Mouse (Mus musculus) hindbrain, embryonic 10.5 days (tissue): ENCODE data around the gene Epha1. TPM values are rescaled to one million over a fixed set of nuclear protein-coding genes. Genes with fewer than 3 reads are reported as not detected.

Source experiments
- DNase-seq: peaks from one replicate; pipeline ENCODE4 v3.0.0-alpha.2; 2017; ENCODE audit warnings: low spot score
- H3K27ac ChIP-seq: fragments of 300-500 bp; sonication (generic); 2 replicates; pipeline ENCODE4 v1.5.1; 2016; ENCODE audit warnings: mild to moderate bottlenecking, moderate library complexity
- H3K27me3 ChIP-seq: fragments of 300-500 bp; sonication (generic); 2 replicates; pipeline ENCODE4 v1.6.1; 2016; ENCODE audit warnings: mild to moderate bottlenecking; ENCODE audit not compliant: poor library complexity, insufficient read depth, severe bottlenecking
- H3K36me3 ChIP-seq: fragments of 300-500 bp; sonication (generic); 2 replicates; pipeline ENCODE4 v1.6.1; 2016; ENCODE audit warnings: mild to moderate bottlenecking, moderate library complexity
- H3K4me1 ChIP-seq: fragments of 300-500 bp; sonication (generic); replicated peaks from 2 replicates; pipeline ENCODE4 v1.6.1; 2016; ENCODE audit warnings: mild to moderate bottlenecking
- H3K4me3 ChIP-seq: fragments of 300-500 bp; sonication (generic); 2 replicates; pipeline ENCODE4 v1.5.1; 2016; ENCODE audit warnings: mild to moderate bottlenecking, moderate library complexity
- H3K9me3 ChIP-seq: fragments of 300-500 bp; sonication (generic); 2 replicates; pipeline ENCODE4 v1.6.1; 2016; ENCODE audit warnings: mild to moderate bottlenecking, moderate library complexity
- WGBS: fragments of 180-500 bp; shearing (Covaris S2); methylation state at CpG from one replicate; pipeline ENCODE4 v1.1.7; 2016; 5-methylcytosine and 5-hydroxymethylcytosine counted together
- polyA plus RNA-seq: library from polyadenylated mRNA; unstranded; fragments of >200 nt; fragmentation: Nextera tagmentation; extraction: Ambion mirVana; gene quantifications from 2 replicates; pipeline ENCODE4 v1.2.1, GENCODE M21; 2016

Gene Epha1
- polyA plus RNA-seq, 1 experiment from 2014 or later = 1.8 TPM

DNA sequence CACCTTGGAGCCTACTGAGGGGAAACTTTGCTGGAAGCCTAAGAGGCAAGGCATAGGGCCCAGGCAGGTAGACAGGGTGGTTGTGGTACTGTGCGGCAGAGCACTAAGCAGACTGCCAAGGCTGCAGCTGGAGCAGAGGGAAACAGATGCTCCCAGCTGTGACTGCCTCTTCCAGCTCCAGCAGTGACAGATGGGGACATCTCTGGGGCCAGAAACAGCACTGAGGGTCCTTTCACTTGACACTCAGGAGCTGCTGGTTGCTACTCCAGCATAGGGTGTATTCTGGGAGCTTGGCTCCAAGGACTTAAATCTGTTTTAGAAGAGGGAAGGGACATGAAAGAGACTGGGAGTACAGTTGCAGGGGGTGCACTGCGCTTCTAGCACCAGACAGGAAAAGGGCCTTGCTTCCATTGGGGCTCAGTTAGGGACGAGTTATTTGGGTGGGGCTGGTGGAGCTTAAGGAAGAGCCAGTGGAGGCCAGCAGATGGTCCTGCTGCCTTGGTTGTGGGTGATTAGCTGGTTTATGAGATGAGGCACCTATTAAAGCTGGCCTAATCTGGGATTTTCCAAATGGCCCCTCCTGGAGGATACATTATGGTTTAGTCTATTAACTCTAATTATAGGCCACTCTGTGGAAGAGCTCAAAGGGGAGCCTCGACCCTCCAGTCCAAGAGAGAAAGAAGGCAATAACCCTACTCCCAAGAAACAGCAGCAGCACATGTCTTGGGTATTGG is 2.3 kb downstream of the Epha1 start:
- Histone ChIP-seq H3K27ac (0 out of 2 replicates have a peak overlapping the region, but pooled peaks have one; percentile 13), H3K27me3 (peaks cover 33% of the 10 kb centered on the region)
- WGBS = 50% methylated on average over 4 of the region's 4 CpGs

GRCm38 (mm10) chr6:42369870-42370269 is 3.2 kb downstream of the Epha1 start:
- Histone ChIP-seq H3K4me3 (no peak overlapping the region), H3K27me3 (peaks cover 30% of the 10 kb centered on the region), H3K4me1 (peaks cover 42% of the 10 kb centered on the region), H3K27ac (no peak overlapping the region), H3K9me3 (no peaks in the 10 kb centered on the region), H3K36me3 (no peaks in the 10 kb centered on the region)
- 8% methylated on average over 3 of the region's 3 CpGs for WGBS
- peak; percentile 52 for DNase-seq

More for the DNA sequence above, 2.3 kb downstream of the Epha1 start:
- Histone ChIP-seq H3K36me3 (no peaks in the 10 kb centered on the region), H3K4me1 (peaks cover 42% of the 10 kb centered on the region), H3K4me3 (no peak overlapping the region), H3K9me3 (no peaks in the 10 kb centered on the region)
- no peak for DNase-seq

DNA sequence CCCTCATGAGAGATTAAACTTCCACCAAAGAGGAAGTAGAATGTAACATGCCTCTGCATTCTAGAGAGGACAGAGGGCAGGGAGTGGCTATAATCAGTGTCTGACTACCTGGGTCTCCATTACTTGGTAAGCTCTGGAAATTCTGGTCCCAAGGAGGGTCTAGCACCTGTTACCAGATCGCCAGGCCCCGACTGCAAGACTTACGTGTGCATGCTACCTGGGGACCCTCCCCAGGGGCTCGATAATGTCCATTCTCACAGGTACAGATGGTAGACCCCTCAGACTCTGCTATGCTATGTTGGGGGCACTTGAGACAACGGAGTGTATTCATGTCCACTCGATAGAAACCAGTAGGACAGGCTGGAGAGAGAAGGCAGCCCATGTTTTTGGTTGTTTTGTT is 7.9 kb downstream of the Epha1 start:
- no peak overlapping the region for H3K27ac ChIP-seq
- 90% methylated on average over 6 of the region's 6 CpGs for WGBS
- no peaks in the 10 kb centered on the region for H3K27me3 ChIP-seq
- peaks cover 14% of the 10 kb centered on the region for H3K36me3 ChIP-seq
- peaks cover 11% of the 10 kb centered on the region for H3K4me1 ChIP-seq
- H3K9me3 ChIP-seq = no peaks in the 10 kb centered on the region
- no peak for DNase-seq
- H3K4me3 ChIP-seq = no peak overlapping the region

DNA sequence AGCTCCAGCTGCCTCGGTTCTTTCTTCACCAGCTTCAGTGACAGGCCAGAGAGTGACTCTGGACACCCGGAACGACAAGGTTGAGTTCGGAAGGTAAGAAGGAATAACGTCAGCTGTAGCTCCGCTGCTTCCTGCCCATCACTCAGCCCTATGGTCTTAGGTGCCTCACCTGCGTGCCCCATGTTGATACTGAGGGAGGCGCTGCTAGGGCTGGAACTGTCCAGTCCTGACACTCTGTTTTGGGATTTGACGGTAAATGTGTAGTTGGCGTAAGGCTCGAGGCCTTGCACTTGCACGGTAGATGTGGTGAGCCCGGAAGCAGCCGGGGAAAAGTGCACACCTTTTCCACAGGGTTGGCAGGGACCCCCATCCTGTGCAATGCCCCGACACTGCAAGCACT is 8.5 kb downstream of the Epha1 start:
- Histone ChIP-seq H3K27me3 (no peaks in the 10 kb centered on the region), H3K4me1 (peaks cover 5% of the 10 kb centered on the region), H3K4me3 (no peak overlapping the region), H3K36me3 (peaks cover 20% of the 10 kb centered on the region), H3K27ac (no peak overlapping the region), H3K9me3 (no peaks in the 10 kb centered on the region)
- DNase-seq = no peak
- 89% methylated on average over 15 of the region's 15 CpGs for WGBS

DNA sequence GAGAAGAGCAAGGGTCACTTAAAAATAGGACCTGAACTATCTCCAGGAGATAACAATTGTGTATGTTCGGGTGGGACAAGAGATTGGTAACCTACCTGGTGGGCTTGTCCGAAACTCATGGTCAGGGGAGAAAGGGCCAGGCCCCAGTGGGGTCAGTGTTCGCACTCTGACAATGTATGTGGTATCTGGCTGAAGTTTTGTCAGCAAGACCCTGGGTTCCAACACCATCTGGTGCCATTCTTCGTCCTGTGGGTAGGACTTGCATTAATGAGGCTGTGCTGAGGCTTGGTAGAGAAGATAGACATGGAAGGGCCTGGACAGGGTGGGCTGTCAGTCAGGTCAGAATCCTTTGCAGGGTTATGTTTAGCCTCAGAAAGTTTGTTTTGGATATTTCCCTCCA is 9.0 kb downstream of the Epha1 start:
- H3K27ac ChIP-seq = no peak overlapping the region
- no peak for DNase-seq
- H3K9me3 ChIP-seq = no peaks in the 10 kb centered on the region
- 0 out of 2 replicates have a peak, but pooled peaks cover 3% of the 10 kb centered on the region for H3K4me1 ChIP-seq
- WGBS = 89% methylated on average over 4 of the region's 4 CpGs
- H3K27me3 ChIP-seq = no peaks in the 10 kb centered on the region
- peaks cover 26% of the 10 kb centered on the region for H3K36me3 ChIP-seq
- no peak overlapping the region for H3K4me3 ChIP-seq

GRCm38 (mm10) chr6:42362974-42363373 is 10.1 kb downstream of the Epha1 start:
- Histone ChIP-seq H3K4me1 (0 out of 2 replicates have a peak, but pooled peaks cover 3% of the 10 kb centered on the region), H3K27me3 (no peaks in the 10 kb centered on the region), H3K9me3 (no peaks in the 10 kb centered on the region), H3K27ac (no peak overlapping the region), H3K36me3 (peaks cover 37% of the 10 kb centered on the region), H3K4me3 (no peak overlapping the region)
- DNase-seq = no peak
- WGBS = 65% methylated on average over 3 of the region's 3 CpGs

DNA sequence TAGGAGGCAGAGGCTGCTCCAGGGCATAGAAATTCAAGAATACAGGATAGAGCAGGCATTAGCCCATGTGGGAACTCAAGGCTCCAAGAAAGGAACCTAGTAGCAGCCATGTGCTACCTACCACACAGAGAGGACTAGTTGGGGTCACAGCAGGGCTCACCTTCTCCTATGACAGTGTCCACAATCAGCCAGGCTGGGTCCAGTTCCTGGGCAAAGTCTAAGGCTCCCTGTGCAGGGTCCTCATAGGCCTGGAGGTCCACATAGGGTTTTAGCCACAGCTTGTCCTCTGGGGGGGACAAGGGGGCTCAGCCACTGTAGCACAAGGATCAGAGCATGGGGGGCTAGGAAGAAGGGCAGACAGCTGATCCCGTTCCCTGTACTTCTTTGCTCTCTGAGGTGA is 10.6 kb downstream of the Epha1 start:
- Histone ChIP-seq H3K27ac (no peak overlapping the region), H3K4me3 (no peak overlapping the region), H3K4me1 (0 out of 2 replicates have a peak, but pooled peaks cover 8% of the 10 kb centered on the region), H3K36me3 (peaks cover 41% of the 10 kb centered on the region), H3K9me3 (no peaks in the 10 kb centered on the region), H3K27me3 (no peaks in the 10 kb centered on the region)
- no peak for DNase-seq
- 75% methylated on average over 1 of the region's 1 CpGs for WGBS

- H3K27ac ChIP-seq = no peak overlapping the region
- H3K4me1 ChIP-seq = 0 out of 2 replicates have a peak, but pooled peaks cover 9% of the 10 kb centered on the region
- no peak overlapping the region for H3K4me3 ChIP-seq
- no peaks in the 10 kb centered on the region for H3K9me3 ChIP-seq
- 59% methylated on average over 1 of the region's 1 CpGs for WGBS
- DNase-seq = no peak
- H3K27me3 ChIP-seq = no peaks in the 10 kb centered on the region
- peaks cover 46% of the 10 kb centered on the region for H3K36me3 ChIP-seq
These were observed 11.0 kb downstream of the Epha1 start for GRCm38 (mm10) chr6:42362074-42362473.

- no peaks in the 10 kb centered on the region for H3K27me3 ChIP-seq
- H3K27ac ChIP-seq = no peak overlapping the region
- no peak for DNase-seq
- peaks cover 54% of the 10 kb centered on the region for H3K36me3 ChIP-seq
- no peak overlapping the region for H3K4me3 ChIP-seq
- 0 out of 2 replicates have a peak, but pooled peaks cover 9% of the 10 kb centered on the region for H3K4me1 ChIP-seq
- whole genome bisulfite sequencing = 94% methylated on average over 13 of the region's 13 CpGs
- H3K9me3 ChIP-seq = no peaks in the 10 kb centered on the region
These were observed 11.8 kb downstream of the Epha1 start for GRCm38 (mm10) chr6:42361041-42361895.

- Histone ChIP-seq H3K27ac (no peak overlapping the region), H3K9me3 (no peaks in the 10 kb centered on the region), H3K27me3 (no peaks in the 10 kb centered on the region), H3K36me3 (peaks cover 63% of the 10 kb centered on the region), H3K4me3 (no peak overlapping the region), H3K4me1 (0 out of 2 replicates have a peak, but pooled peaks cover 9% of the 10 kb centered on the region)
- 83% methylated on average over 6 of the region's 6 CpGs for WGBS
- DNase-seq = no peak
These were observed 12.7 kb downstream of the Epha1 start for GRCm38 (mm10) chr6:42360231-42360840.

- Histone ChIP-seq H3K9me3 (no peaks in the 10 kb centered on the region), H3K36me3 (peaks cover 71% of the 10 kb centered on the region), H3K27me3 (no peaks in the 10 kb centered on the region), H3K27ac (no peak overlapping the region), H3K4me3 (no peak overlapping the region), H3K4me1 (0 out of 2 replicates have a peak, but pooled peaks cover 9% of the 10 kb centered on the region)
- WGBS = 77% methylated on average over 9 of the region's 9 CpGs
- no peak for DNase-seq
These were observed 13.5 kb downstream of the Epha1 start for GRCm38 (mm10) chr6:42359364-42360147.

GRCm38 (mm10) chr6:42358901-42359300 is 14.2 kb downstream of the Epha1 start:
- Histone ChIP-seq H3K27ac (no peak overlapping the region), H3K27me3 (no peaks in the 10 kb centered on the region), H3K4me3 (no peak overlapping the region), H3K4me1 (peaks cover 13% of the 10 kb centered on the region; the same call in 1 of the 2 replicates), H3K36me3 (peaks cover 77% of the 10 kb centered on the region), H3K9me3 (no peaks in the 10 kb centered on the region)
- WGBS = 96% methylated on average over 12 of the region's 12 CpGs
- no peak for DNase-seq
